9 mouse cellular contexts compared by ENCODE assay signal in the genomic region with DNA sequence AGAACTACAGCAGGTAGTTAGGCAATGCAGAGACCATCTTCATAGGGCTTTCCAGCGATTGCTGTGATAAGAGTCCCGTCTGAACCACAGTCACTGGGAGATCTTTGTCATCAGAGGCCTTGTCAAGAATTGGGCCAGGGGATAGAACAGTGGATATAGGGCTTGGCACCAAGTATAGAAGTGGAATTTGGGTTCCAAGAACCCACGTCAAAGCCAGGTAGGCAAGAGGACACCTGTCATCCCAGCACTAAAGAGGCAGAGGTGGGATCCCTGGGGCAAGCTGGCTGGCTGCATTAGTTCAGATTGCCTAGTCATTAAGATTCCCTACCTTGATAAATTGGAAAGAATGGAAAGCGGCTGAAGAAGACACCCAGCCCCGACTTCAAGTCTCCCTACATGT. TPM values are rescaled to one million over a fixed set of nuclear protein-coding genes. Genes with fewer than 3 reads are reported as not detected.
DNase-seq lines count a peak whose midpoint lies in the region; ATAC-seq and TF ChIP-seq lines count a peak whose summit lies in the region.
"Had no signal": no experiment of that assay in that cellular context is flagged by ENCODE, and none has a peak within 500 bp of the region (broad histone marks: within the 10 kb centered on the region; RNA-seq: fewer than 3 reads in every experiment).

No protein-coding gene starts in this region.

- peaks cover 7% of the 10 kb centered on the region; the same call in 1 of the 2 replicates for H3K9me3 ChIP-seq in forebrain, embryonic 10.5 days
- no peaks in the 10 kb centered on the region for H3K9me3 ChIP-seq in forebrain, embryonic 14.5 days (replicated peaks; ENCODE audit: control insufficient read depth, low read length)
- H3K9me3 ChIP-seq in ES-E14 (ENCODE audit: control insufficient read depth, insufficient read depth, low read depth, low read length), result no peaks in the 10 kb centered on the region
- H3K9me3 ChIP-seq in hindbrain, embryonic 13.5 days, result no peaks in the 10 kb centered on the region
- H3K9me3 ChIP-seq in midbrain, embryonic 12.5 days, result no peaks in the 10 kb centered on the region

- H3K36me3 ChIP-seq in forebrain, embryonic 10.5 days (replicated peaks), result peaks cover 30% of the 10 kb centered on the region
- peaks cover 13% of the 10 kb centered on the region for H3K36me3 ChIP-seq in forebrain, embryonic 14.5 days (ENCODE audit: control insufficient read depth, insufficient read depth, low read length)
- H3K36me3 ChIP-seq in ES-E14 (ENCODE audit: control insufficient read depth, insufficient read depth, low read length, poor library complexity, severe bottlenecking), result peaks cover 8% of the 10 kb centered on the region
- H3K36me3 ChIP-seq in hindbrain, embryonic 13.5 days, result peaks cover 16% of the 10 kb centered on the region
- peaks cover 16% of the 10 kb centered on the region for H3K36me3 ChIP-seq in midbrain, embryonic 12.5 days

- no peaks in the 10 kb centered on the region for H3K27me3 ChIP-seq in forebrain, embryonic 10.5 days (ENCODE audit: poor library complexity, severe bottlenecking)
- H3K27me3 ChIP-seq in forebrain, embryonic 14.5 days (replicated peaks; ENCODE audit: control insufficient read depth, insufficient read depth, low read length), result no peaks in the 10 kb centered on the region
- no peaks in the 10 kb centered on the region for H3K27me3 ChIP-seq in hindbrain, embryonic 13.5 days
- no peaks in the 10 kb centered on the region for H3K27me3 ChIP-seq in midbrain, embryonic 12.5 days

- 94% methylated on average over 5 of the region's 5 CpGs for WGBS in forebrain, embryonic 10.5 days
- 96% methylated on average over 5 of the region's 5 CpGs for WGBS in forebrain, embryonic 14.5 days
- 94% methylated on average over 5 of the region's 5 CpGs for WGBS in hindbrain, embryonic 13.5 days
- 95% methylated on average over 5 of the region's 5 CpGs for WGBS in midbrain, embryonic 12.5 days

- ATAC-seq in forebrain, embryonic 14.5 days, result no peak
- no peak for ATAC-seq in hindbrain, embryonic 13.5 days (ENCODE audit: low FRiP score)
- no peak for ATAC-seq in midbrain, embryonic 12.5 days (ENCODE audit: low FRiP score, low read depth)

- H3K4me3 ChIP-seq in forebrain, embryonic 10.5 days, result peak overlapping the region; percentile 62; the same call in 1 of the 2 replicates
- H3K4me3 ChIP-seq in forebrain, embryonic 14.5 days (ENCODE audit: low read depth, low read length), result no peak overlapping the region
- no peak overlapping the region for H3K4me3 ChIP-seq in ES-E14 (ENCODE audit: insufficient read depth in 1 of 2, low read depth in 1 of 2, low read length in 2 of 2, poor library complexity in 1 of 2, severe bottlenecking in 1 of 2)
- no peak overlapping the region for H3K4me3 ChIP-seq in hindbrain, embryonic 13.5 days
- H3K4me3 ChIP-seq in midbrain, embryonic 12.5 days, result peak overlapping the region; percentile 49; the same call in 1 of the 2 replicates

- in situ Hi-C loops in ES-E14 (cut with MboI; ENCODE audit: low sequenced_read_pairs in 2 of 2, unreplicated experiment in 2 of 2), result no loop called here

- H3K4me2 ChIP-seq in forebrain, embryonic 14.5 days (ENCODE audit: low read length), result no peak overlapping the region; the same call in 1 of the 2 replicates
- H3K4me2 ChIP-seq in hindbrain, embryonic 13.5 days, result peak overlapping the region; percentile 67
- H3K4me2 ChIP-seq in midbrain, embryonic 12.5 days (replicated peaks), result peak overlapping the region; percentile 68

- DNase-seq in forebrain, embryonic 10.5 days (ENCODE audit: extremely low spot score, low spot score), result no peak
- no peak for DNase-seq in forebrain, embryonic 14.5 days (ENCODE audit: low spot score)
- no peak for DNase-seq in ES-E14 (ENCODE audit: low read depth, low spot score)
- DNase-seq in adrenal gland, postnatal 4 days (ENCODE audit: low spot score in 2 of 2), result no peak
- no peak for DNase-seq in layer of hippocampus, adult 11-12 months (ENCODE audit: low spot score)
- no peak for DNase-seq in kidney, adult 8-10 months
- DNase-seq: heart, adult 2 months had no signal

- no peak overlapping the region for H3K27ac ChIP-seq in forebrain, embryonic 10.5 days
- no peak overlapping the region for H3K27ac ChIP-seq in forebrain, embryonic 14.5 days (ENCODE audit: low read depth, low read length)
- H3K27ac ChIP-seq in ES-E14 (ENCODE audit: insufficient read depth, low read depth, low read length, poor library complexity, severe bottlenecking), result no peak overlapping the region
- H3K27ac ChIP-seq in hindbrain, embryonic 13.5 days, result no peak overlapping the region
- no peak overlapping the region for H3K27ac ChIP-seq in midbrain, embryonic 12.5 days (replicated peaks)

- peaks cover 21% of the 10 kb centered on the region for H3K4me1 ChIP-seq in forebrain, embryonic 10.5 days
- 0 out of 2 replicates have a peak, but pooled peaks cover 4% of the 10 kb centered on the region for H3K4me1 ChIP-seq in forebrain, embryonic 14.5 days (ENCODE audit: control insufficient read depth, insufficient read depth, low read length)
- H3K4me1 ChIP-seq in ES-E14 (ENCODE audit: control insufficient read depth in 2 of 2, insufficient read depth in 2 of 2, low read length in 2 of 2, poor library complexity in 1 of 2), result no peaks in the 10 kb centered on the region; a peak in 1 of 4 replicates
- H3K4me1 ChIP-seq in hindbrain, embryonic 13.5 days (replicated peaks), result peaks cover 22% of the 10 kb centered on the region
- H3K4me1 ChIP-seq in midbrain, embryonic 12.5 days, result peaks cover 8% of the 10 kb centered on the region

- H3K9ac ChIP-seq in forebrain, embryonic 14.5 days (ENCODE audit: low read length), result no peak overlapping the region; the same call in 1 of the 2 replicates
- H3K9ac ChIP-seq in ES-E14 (ENCODE audit: insufficient read depth, low read depth, low read length, poor library complexity, severe bottlenecking), result peak overlapping the region; percentile 87; the same call in 1 of the 2 replicates
- H3K9ac ChIP-seq in hindbrain, embryonic 13.5 days, result peak overlapping the region; percentile 83; the same call in 1 of the 2 replicates
- 0 out of 2 replicates have a peak overlapping the region, but pooled peaks have one; percentile 63 for H3K9ac ChIP-seq in midbrain, embryonic 12.5 days (replicated peaks)

TF ChIP-seq in ES-E14, 5 proteins besides CTCF, POLR2A, EP300 and RAD21:
- TF ChIP-seq CHD2 (IDR thresholded peaks at IDR 0.05; ENCODE audit: low read depth, low read length), result no peak
- no peak for TF ChIP-seq ZNF384 (IDR thresholded peaks at IDR 0.05; ENCODE audit: low read depth, low read length)
- no peak for TF ChIP-seq ZC3H11A (IDR thresholded peaks at IDR 0.05; ENCODE audit: borderline replicate concordance, low read depth, low read length)
- TF ChIP-seq MAFK (IDR thresholded peaks at IDR 0.05; ENCODE audit: insufficient read depth, low read depth, low read length), result no peak
- no peak for TF ChIP-seq HCFC1 (IDR thresholded peaks at IDR 0.05; ENCODE audit: borderline replicate concordance, insufficient read depth, low read length)

RNA-seq across cellular contexts. Expression of a gene that starts 1.4 kb away (rescaled TPM):
- 43.7 and 47.2 TPM in 2 replicates for polyA plus RNA-seq in forebrain, embryonic 10.5 days (2016; fragmentation: Nextera tagmentation; extraction: Ambion mirVana)
- 35.4 and 37.0 TPM in 2 replicates for polyA plus RNA-seq in forebrain, embryonic 14.5 days (2014; fragmentation: Nextera tagmentation; extraction: Ambion mirVana)
- total RNA-seq in ES-E14 (2012; rRNA removed), result 24.5 and 28.3 TPM in 2 replicates
- polyA plus RNA-seq in hindbrain, embryonic 13.5 days (2015; fragmentation: Nextera tagmentation; extraction: Ambion mirVana), result 44.6 and 48.7 TPM in 2 replicates
- polyA plus RNA-seq in midbrain, embryonic 12.5 days (2016; fragmentation: Nextera tagmentation; extraction: Ambion mirVana), result 34.8 and 38.7 TPM in 2 replicates
- total RNA-seq in adrenal gland, postnatal 4 days (2021), result 10 to 100 TPM; 11.1 to 12.5 TPM

RNA-seq across cellular contexts. Expression of a gene that starts 26.7 kb away (rescaled TPM):
- polyA plus RNA-seq in forebrain, embryonic 10.5 days (2016; fragmentation: Nextera tagmentation; extraction: Ambion mirVana), result 44.1 and 45.4 TPM in 2 replicates
- 24.5 and 35.4 TPM in 2 replicates for polyA plus RNA-seq in forebrain, embryonic 14.5 days (2014; fragmentation: Nextera tagmentation; extraction: Ambion mirVana)
- 67.7 and 90.1 TPM in 2 replicates for total RNA-seq in ES-E14 (2012; rRNA removed)
- 45.3 and 46.2 TPM in 2 replicates for polyA plus RNA-seq in hindbrain, embryonic 13.5 days (2015; fragmentation: Nextera tagmentation; extraction: Ambion mirVana)
- 39.3 and 44.2 TPM in 2 replicates for polyA plus RNA-seq in midbrain, embryonic 12.5 days (2016; fragmentation: Nextera tagmentation; extraction: Ambion mirVana)
- 100 to 1,000 TPM; 117 to 130 TPM for total RNA-seq in adrenal gland, postnatal 4 days (2021)

Comparison
In these comparisons a context has a peak if more than half of its experiments do, and no peak if none do; other contexts are left out.
1. H3K4me3 ChIP-seq: peak in forebrain, embryonic 10.5 days (single experiment) and midbrain, embryonic 12.5 days (single experiment); none in forebrain, embryonic 14.5 days (single experiment), ES-E14 (0 of 2) and hindbrain, embryonic 13.5 days (single experiment).